Mouse (Mus musculus): ENCODE measurements around the gene Tbc1d24. TPM values are rescaled to one million over a fixed set of nuclear protein-coding genes. Genes with fewer than 3 reads are reported as not detected.
A peak's percentile ranks its signal among the peaks of the same experiment; 100 is the strongest.

Tbc1d24 gene
- polyA plus RNA-seq, 1 experiment from 2014 or later: 9.2 TPM

- ATAC-seq: no peak
Observed at GRCm38 (mm10) chr17:24226721-24227120, 21.4 kb upstream of the Tbc1d24 start.

DNA sequence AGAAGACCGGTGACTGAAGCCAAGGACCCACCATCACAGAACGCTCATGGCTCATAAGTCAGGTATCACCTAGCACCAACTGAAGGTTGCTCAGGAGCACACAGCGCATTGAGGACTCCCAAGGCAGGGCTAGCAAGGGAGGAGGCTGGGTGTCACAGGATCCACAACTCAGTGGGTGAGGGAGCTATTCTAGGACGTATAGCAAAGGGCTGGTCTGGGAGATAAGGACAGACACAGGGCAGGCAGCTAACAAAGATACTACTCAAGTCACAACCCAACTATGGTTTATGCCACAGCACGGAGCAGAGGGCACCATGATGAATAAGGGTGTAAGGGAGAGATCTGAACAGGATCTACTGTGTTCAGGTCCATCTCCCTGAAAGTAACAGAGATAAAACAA, 20.5 kb upstream of the Tbc1d24 start:
- in situ Hi-C loops (cut with MboI; ENCODE audit: low pct_unique_long_range_greater_than_20kb): no loop called here
- DNase-seq (ENCODE audit: low read depth, low spot score) (no peak), ATAC-seq (no peak)
- no peaks in the 10 kb centered on the region for H3K27me3 ChIP-seq
- ChIA-PET CTCF (interaction anchor here (1.1 to 1.4 kb wide), 2 partner anchors 14 to 15 kb away, joined by 3 read pairs; no protein-coding TSS in a partner anchor), POLR2A (no interaction called here)
- TF ChIP-seq CTCF (IDR thresholded peaks at IDR 0.05): no peak

More at GRCm38 (mm10) chr17:24226721-24227120, 21.4 kb upstream of the Tbc1d24 start:
- H3K27me3 ChIP-seq: no peaks in the 10 kb centered on the region
- no peak for DNase-seq (ENCODE audit: low read depth, low spot score)
- in situ Hi-C loops (cut with MboI; ENCODE audit: low pct_unique_long_range_greater_than_20kb): no loop called here
- POLR2A ChIA-PET: no interaction called here
- TF ChIP-seq CTCF (IDR thresholded peaks at IDR 0.05): no peak
- CTCF ChIA-PET: interaction anchor here (1.4 kb wide), 1 partner anchor 13 kb away, joined by 3 read pairs; no protein-coding TSS in a partner anchor

DNA sequence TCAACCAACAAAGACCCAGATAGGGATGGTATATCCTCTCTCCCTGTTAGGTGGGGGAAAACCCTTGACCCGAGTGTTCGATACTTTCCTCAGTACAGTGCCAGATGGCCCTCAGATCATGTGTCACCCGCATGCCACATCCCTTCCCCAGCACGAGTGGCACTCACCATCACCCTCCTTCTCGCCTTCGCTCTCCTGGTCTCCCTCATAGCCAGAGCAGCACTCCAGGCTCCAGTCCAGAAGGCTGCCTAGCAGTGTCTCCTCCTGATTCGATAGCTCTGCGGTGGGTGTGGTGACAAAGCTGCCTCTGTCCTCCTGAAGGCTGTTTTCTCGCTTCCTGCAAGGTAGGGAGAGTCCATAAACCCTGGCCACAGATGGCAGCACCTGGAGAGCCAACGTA, 19.4 kb upstream of the Tbc1d24 start:
- in situ Hi-C loops (cut with MboI; ENCODE audit: low pct_unique_long_range_greater_than_20kb): no loop called here
- no peak for ATAC-seq
- DNase-seq (ENCODE audit: low read depth, low spot score): no peak
- TF ChIP-seq CTCF (IDR thresholded peaks at IDR 0.05): no peak
- ChIA-PET POLR2A (no interaction called here), CTCF (interaction anchor here (1.3 kb wide), 1 partner anchor 12 kb away, joined by 5 read pairs; no protein-coding TSS in a partner anchor)
- H3K27me3 ChIP-seq: no peaks in the 10 kb centered on the region

- in situ Hi-C loops (cut with MboI; ENCODE audit: low pct_unique_long_range_greater_than_20kb): no loop called here
- no peaks in the 10 kb centered on the region for H3K27me3 ChIP-seq
- ChIA-PET CTCF (interaction anchor here (1.2 to 1.3 kb wide), 2 partner anchors 14 to 18 kb away, joined by 3 to 5 read pairs; partner anchors contain the start of gene Tbc1d24), POLR2A (no interaction called here)
- ATAC-seq: no peak
- TF ChIP-seq CTCF (IDR thresholded peaks at IDR 0.05): no peak
- DNase-seq (ENCODE audit: low read depth, low spot score): no peak
Observed at GRCm38 (mm10) chr17:24223513-24223912, 18.2 kb upstream of the Tbc1d24 start.

DNA sequence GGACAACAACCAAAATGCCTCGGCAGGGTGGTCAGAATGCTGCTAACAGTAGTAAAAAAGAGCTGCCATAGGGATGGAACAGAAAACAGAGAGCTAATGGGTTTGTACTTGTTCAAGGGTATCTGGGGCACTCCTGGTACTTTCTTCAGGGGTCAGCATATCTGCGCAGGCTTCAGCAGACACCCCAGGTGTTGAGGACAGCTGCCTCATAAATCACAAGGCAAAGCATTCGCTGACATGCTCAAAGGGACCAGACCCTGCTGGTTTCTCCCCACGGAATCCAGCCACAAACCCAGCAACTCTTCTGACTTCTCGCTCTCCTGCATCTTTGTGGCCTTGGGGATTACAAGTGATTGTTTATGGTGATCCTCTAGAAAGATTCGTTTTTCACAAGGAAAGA, 17.3 kb upstream of the Tbc1d24 start:
- no peaks in the 10 kb centered on the region for H3K27me3 ChIP-seq
- in situ Hi-C loops (cut with MboI; ENCODE audit: low pct_unique_long_range_greater_than_20kb): no loop called here
- DNase-seq (ENCODE audit: low read depth, low spot score) (no peak), ATAC-seq (no peak)
- ChIA-PET CTCF (interaction anchor here (1.2 kb wide), 1 partner anchor 17 kb away, joined by 3 read pairs; the partner anchor contains the start of gene Tbc1d24), POLR2A (interaction anchor here (0.6 to 0.7 kb wide), 2 partner anchors 16 to 53 kb away, joined by 3 read pairs; partner anchors contain the start of gene Atp6v0c)
- no peak for TF ChIP-seq CTCF (IDR thresholded peaks at IDR 0.05)

GRCm38 (mm10) chr17:24220435-24221411, 15.4 kb upstream of the Tbc1d24 start, which contains the start of gene Tedc2:
TSS of gene Tedc2 (minus strand) at chr17:24220851.
- H3K27me3 ChIP-seq: no peaks in the 10 kb centered on the region
- DNase-seq (ENCODE audit: low read depth, low spot score): peak; percentile 55
- ATAC-seq: peak; percentile 94
- in situ Hi-C loops (cut with MboI; ENCODE audit: low pct_unique_long_range_greater_than_20kb): no loop called here
- ChIA-PET CTCF (interaction anchor here (0.8 to 1.2 kb wide), 4 partner anchors 8 to 48 kb away, joined by 3 read pairs; no protein-coding TSS in a partner anchor), POLR2A (interaction anchor here (0.6 to 0.9 kb wide), 2 partner anchors 9 to 121 kb away, joined by 3 to 4 read pairs; no protein-coding TSS in a partner anchor)
- TF ChIP-seq CTCF (IDR thresholded peaks at IDR 0.05): no peak

- no peak for DNase-seq (ENCODE audit: low read depth, low spot score)
- ATAC-seq: no peak
- in situ Hi-C loops (cut with MboI; ENCODE audit: low pct_unique_long_range_greater_than_20kb): no loop called here
- no peak for TF ChIP-seq CTCF (IDR thresholded peaks at IDR 0.05)
- CTCF ChIA-PET: interaction anchor here (1.7 kb wide), 1 partner anchor 10 kb away, joined by 8 read pairs; the partner anchor contains the start of gene Tbc1d24
- no peaks in the 10 kb centered on the region for H3K27me3 ChIP-seq
- POLR2A ChIA-PET: no interaction called here
Observed at GRCm38 (mm10) chr17:24216836-24217235, 11.5 kb upstream of the Tbc1d24 start.

- ATAC-seq: no peak
- ChIA-PET POLR2A (no interaction called here), CTCF (no interaction called here)
- no peak for DNase-seq (ENCODE audit: low read depth, low spot score)
- no peaks in the 10 kb centered on the region for H3K27me3 ChIP-seq
- in situ Hi-C loops (cut with MboI; ENCODE audit: low pct_unique_long_range_greater_than_20kb): no loop called here
- TF ChIP-seq CTCF (IDR thresholded peaks at IDR 0.05): no peak
Observed at GRCm38 (mm10) chr17:24213186-24213585, 7.8 kb upstream of the Tbc1d24 start.

- no peaks in the 10 kb centered on the region for H3K27me3 ChIP-seq
- ATAC-seq: no peak
- no peak for DNase-seq (ENCODE audit: low read depth, low spot score)
- no peak for TF ChIP-seq CTCF (IDR thresholded peaks at IDR 0.05)
- ChIA-PET CTCF (no interaction called here), POLR2A (no interaction called here)
- in situ Hi-C loops (cut with MboI; ENCODE audit: low pct_unique_long_range_greater_than_20kb): no loop called here
Observed at GRCm38 (mm10) chr17:24212441-24213018, 7.2 kb upstream of the Tbc1d24 start.

GRCm38 (mm10) chr17:24211631-24212440, 6.5 kb upstream of the Tbc1d24 start:
- ATAC-seq (no peak), DNase-seq (ENCODE audit: low read depth, low spot score) (no peak)
- in situ Hi-C loops (cut with MboI; ENCODE audit: low pct_unique_long_range_greater_than_20kb): no loop called here
- ChIA-PET CTCF (no interaction called here), POLR2A (interaction anchor here (0.6 to 0.8 kb wide), 3 partner anchors 8 to 409 kb away, joined by 3 to 4 read pairs (median 3); partner anchors contain the start of gene Ccnf)
- no peak for TF ChIP-seq CTCF (IDR thresholded peaks at IDR 0.05)
- no peaks in the 10 kb centered on the region for H3K27me3 ChIP-seq

Measured in Patski (cell line).